Mouse (Mus musculus) mature B cell (primary cell): ENCODE data around the gene Smoc2.

Source experiments
- in situ Hi-C: fragments of 300-500 bp; cut with MboI; formaldehyde crosslinking; loops from 2 replicates; pipeline ENCODE4 v1.14.3; 2019

Smoc2 gene

GRCm38 (mm10) chr17:14349086-14349814, 69.9 kb downstream of the Smoc2 start:
- in situ Hi-C loops, result no loop called here

GRCm38 (mm10) chr17:14353219-14354079, 74.1 kb downstream of the Smoc2 start:
- in situ Hi-C loops, result no loop called here

GRCm38 (mm10) chr17:14361511-14361910, 82.2 kb downstream of the Smoc2 start:
- in situ Hi-C loops, result no loop called here

GRCm38 (mm10) chr17:14370476-14370875, 91.2 kb downstream of the Smoc2 start:
- in situ Hi-C loops, result no loop called here

GRCm38 (mm10) chr17:14371606-14372005, 92.3 kb downstream of the Smoc2 start:
- in situ Hi-C loops, result no loop called here

- in situ Hi-C loops, result no loop called here
Measured at GRCm38 (mm10) chr17:14372324-14373145, 93.2 kb downstream of the Smoc2 start.

- in situ Hi-C loops, result no loop called here
Measured at GRCm38 (mm10) chr17:14378692-14379446, 99.6 kb downstream of the Smoc2 start.

GRCm38 (mm10) chr17:14379518-14379917, 100.2 kb downstream of the Smoc2 start:
- in situ Hi-C loops, result no loop called here

GRCm38 (mm10) chr17:14379966-14380365, 100.7 kb downstream of the Smoc2 start:
- in situ Hi-C loops, result no loop called here

GRCm38 (mm10) chr17:14380526-14380925, 101.2 kb downstream of the Smoc2 start:
- in situ Hi-C loops, result no loop called here

- in situ Hi-C loops, result no loop called here
Measured at GRCm38 (mm10) chr17:14381482-14381881, 102.2 kb downstream of the Smoc2 start.

GRCm38 (mm10) chr17:14383981-14384380, 104.7 kb downstream of the Smoc2 start:
- in situ Hi-C loops, result no loop called here

GRCm38 (mm10) chr17:14384980-14385379, 105.7 kb downstream of the Smoc2 start:
- in situ Hi-C loops, result no loop called here

- in situ Hi-C loops, result no loop called here
Measured at GRCm38 (mm10) chr17:14387261-14387660, 108.0 kb downstream of the Smoc2 start.

- in situ Hi-C loops, result no loop called here
Measured at GRCm38 (mm10) chr17:14392443-14392842, 113.1 kb downstream of the Smoc2 start.

GRCm38 (mm10) chr17:14394861-14395260, 115.6 kb downstream of the Smoc2 start:
- in situ Hi-C loops, result no loop called here

GRCm38 (mm10) chr17:14397456-14397855, 118.2 kb downstream of the Smoc2 start:
- in situ Hi-C loops, result no loop called here

GRCm38 (mm10) chr17:14398650-14399424, 119.5 kb downstream of the Smoc2 start:
- in situ Hi-C loops, result no loop called here

GRCm38 (mm10) chr17:14400960-14401359, 121.7 kb downstream of the Smoc2 start:
- in situ Hi-C loops, result no loop called here

- in situ Hi-C loops, result no loop called here
Measured at GRCm38 (mm10) chr17:14407874-14408273, 128.6 kb downstream of the Smoc2 start.

GRCm38 (mm10) chr17:14412460-14412859, 133.2 kb downstream of the Smoc2 start:
- in situ Hi-C loops, result no loop called here
